Mouse (Mus musculus): ENCODE data around the gene Slc7a4. TPM values are rescaled to one million over a fixed set of nuclear protein-coding genes. Genes with fewer than 3 reads are reported as not detected.

Gene Slc7a4
- polyA plus RNA-seq, 1 experiment from 2014 or later: 5.4 TPM

DNA sequence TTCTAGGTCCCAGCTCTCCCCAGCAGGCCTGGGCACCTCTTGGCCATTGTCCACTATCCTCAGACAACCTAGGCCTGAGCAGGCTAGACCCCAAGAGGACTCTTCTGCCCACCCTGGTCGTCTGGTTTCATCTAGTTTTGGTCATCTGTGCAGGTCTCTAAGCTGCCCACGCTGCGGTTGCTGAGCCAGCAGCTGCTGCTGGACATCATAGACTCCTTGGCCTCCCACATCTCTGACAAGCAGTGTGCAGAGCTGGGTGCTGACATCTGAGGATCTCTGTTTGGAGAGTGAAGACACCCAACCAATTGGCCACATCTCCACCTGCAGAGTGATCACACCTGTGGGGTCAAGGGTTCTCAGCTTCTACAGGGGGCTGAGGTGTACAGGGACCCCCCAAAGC lies 57.5 kb downstream of the Slc7a4 start:
- H3K4me1 ChIP-seq (ENCODE audit: control insufficient read depth, insufficient read depth, low read length): peaks cover 10% of the 10 kb centered on the region
- WGBS (ENCODE audit: insufficient replicate concordance): 81% methylated on average over 3 of the region's 3 CpGs
- no peak for ATAC-seq (replicated peaks; ENCODE audit: insufficient number of reproducible peaks, low FRiP score, low TSS enrichment)
- H3K27me3 ChIP-seq (ENCODE audit: control insufficient read depth, insufficient read depth, low read length): no peaks in the 10 kb centered on the region
- no peaks in the 10 kb centered on the region for H3K9me3 ChIP-seq (replicated peaks; ENCODE audit: control insufficient read depth, low read length)
- peaks cover 48% of the 10 kb centered on the region for H3K36me3 ChIP-seq (ENCODE audit: control insufficient read depth, insufficient read depth, low read length)
- no peak overlapping the region for H3K4me3 ChIP-seq (ENCODE audit: low read depth, low read length)
- no peak overlapping the region for H3K9ac ChIP-seq (ENCODE audit: low read depth, low read length)
- no peak overlapping the region for H3K4me2 ChIP-seq
- H3K27ac ChIP-seq (ENCODE audit: low read depth, low read length): no peak overlapping the region

GRCm38 (mm10) chr16:17524156-17524555 lies 58.9 kb downstream of the Slc7a4 start:
- Histone ChIP-seq H3K9ac (ENCODE audit: low read depth, low read length) (no peak overlapping the region), H3K27ac (ENCODE audit: low read depth, low read length) (no peak overlapping the region), H3K36me3 (ENCODE audit: control insufficient read depth, insufficient read depth, low read length) (peaks cover 54% of the 10 kb centered on the region), H3K4me1 (ENCODE audit: control insufficient read depth, insufficient read depth, low read length) (0 out of 2 replicates have a peak, but pooled peaks cover 3% of the 10 kb centered on the region), H3K4me2 (no peak overlapping the region), H3K9me3 (replicated peaks; ENCODE audit: control insufficient read depth, low read length) (no peaks in the 10 kb centered on the region), H3K4me3 (ENCODE audit: low read depth, low read length) (no peak overlapping the region), H3K27me3 (ENCODE audit: control insufficient read depth, insufficient read depth, low read length) (no peaks in the 10 kb centered on the region)
- WGBS (ENCODE audit: insufficient replicate concordance): 90% methylated on average over 11 of the region's 11 CpGs
- no peak for ATAC-seq (replicated peaks; ENCODE audit: insufficient number of reproducible peaks, low FRiP score, low TSS enrichment)

Other genes with a start within 250 kb of the Slc7a4 start
- 6.0 and 6.5 TPM in 2 replicates for gene Snap29, start 177.2 kb downstream of the Slc7a4 start, polyA plus RNA-seq (2014; fragmentation: Nextera tagmentation; extraction: Ambion mirVana)
- 36.8 and 38.3 TPM in 2 replicates for gene Pi4ka, start 176.9 kb downstream of the Slc7a4 start, polyA plus RNA-seq (2014; fragmentation: Nextera tagmentation; extraction: Ambion mirVana)
- 47.8 and 49.6 TPM in 2 replicates for gene Crkl, start 131.2 kb downstream of the Slc7a4 start, polyA plus RNA-seq (2014; fragmentation: Nextera tagmentation; extraction: Ambion mirVana)
- gene Aifm3, start 93.6 kb downstream of the Slc7a4 start, polyA plus RNA-seq (2014; fragmentation: Nextera tagmentation; extraction: Ambion mirVana): 0.54 and 0.68 TPM in 2 replicates
- gene Lztr1, start 74.5 kb downstream of the Slc7a4 start, polyA plus RNA-seq (2014; fragmentation: Nextera tagmentation; extraction: Ambion mirVana): 46.6 and 47.4 TPM in 2 replicates
- gene Thap7, start 52.1 kb downstream of the Slc7a4 start, polyA plus RNA-seq (2014; fragmentation: Nextera tagmentation; extraction: Ambion mirVana): 31.4 and 34.0 TPM in 2 replicates
- gene Lrrc74b, start 22.0 kb downstream of the Slc7a4 start, polyA plus RNA-seq (2014; fragmentation: Nextera tagmentation; extraction: Ambion mirVana): not detected in 2 replicates
- gene P2rx6, start 21.3 kb downstream of the Slc7a4 start, polyA plus RNA-seq (2014; fragmentation: Nextera tagmentation; extraction: Ambion mirVana): 0.51 and 0.70 TPM in 2 replicates
- gene Smpd4, start 36.1 kb upstream of the Slc7a4 start, polyA plus RNA-seq (2014; fragmentation: Nextera tagmentation; extraction: Ambion mirVana): 34.9 and 37.7 TPM in 2 replicates
- 3.7 and 5.3 TPM in 2 replicates for gene Ccdc74a, start 63.3 kb upstream of the Slc7a4 start, polyA plus RNA-seq (2014; fragmentation: Nextera tagmentation; extraction: Ambion mirVana)
- 31.6 and 32.9 TPM in 2 replicates for gene Med15, start 149.7 kb upstream of the Slc7a4 start, polyA plus RNA-seq (2014; fragmentation: Nextera tagmentation; extraction: Ambion mirVana)
- 43.2 and 44.1 TPM in 2 replicates for gene Klhl22, start 176.4 kb upstream of the Slc7a4 start, polyA plus RNA-seq (2014; fragmentation: Nextera tagmentation; extraction: Ambion mirVana)
- gene Scarf2, start 214.1 kb upstream of the Slc7a4 start, polyA plus RNA-seq (2014; fragmentation: Nextera tagmentation; extraction: Ambion mirVana): 7.2 and 9.6 TPM in 2 replicates
- 0.13 TPM in 1 of 2 replicates, not detected in the other for gene B830017H08Rik, start 249.9 kb upstream of the Slc7a4 start, polyA plus RNA-seq (2014; fragmentation: Nextera tagmentation; extraction: Ambion mirVana)

All from heart, embryonic 11.5 days (tissue).